Mouse (Mus musculus) urinary bladder, postnatal 4 days (tissue): ENCODE data around the gene Tbc1d8b.
A peak's percentile ranks its signal among the peaks of the same experiment; 100 is the strongest.
"Not testable (repeated sequence)": the region's sequence is repeated elsewhere in the genome, so short reads cannot be mapped to it uniquely, and the experiment has no call there.

Experiments
- DNase-seq, 2 experiments: peaks; one replicate each; pipeline ENCODE4 v3.0.0; 2021 to 2022; ENCODE audit warnings: low spot score in 2 of 2

Gene Tbc1d8b

GRCm38 (mm10) chrX:139684775-139685695, at the start of gene Tbc1d8b:
Gene Tbc1d8b, plus strand, starts transcription at chrX:139684996.
- peak; percentile 69 to 73 for DNase-seq

- no peak for DNase-seq
These were observed 45.1 kb upstream of the Tbc1d8b start for GRCm38 (mm10) chrX:139639744-139640143.

GRCm38 (mm10) chrX:139640418-139640817, 44.4 kb upstream of the Tbc1d8b start:
- no peak for DNase-seq

GRCm38 (mm10) chrX:139652226-139652625, 32.6 kb upstream of the Tbc1d8b start:
- no peak for DNase-seq

GRCm38 (mm10) chrX:139653292-139653691, 31.5 kb upstream of the Tbc1d8b start:
- DNase-seq = no peak

GRCm38 (mm10) chrX:139654350-139655063, 30.3 kb upstream of the Tbc1d8b start:
- no peak for DNase-seq

GRCm38 (mm10) chrX:139662111-139662510, 22.7 kb upstream of the Tbc1d8b start:
- DNase-seq = no peak

- DNase-seq = no peak
These were observed 19.0 kb upstream of the Tbc1d8b start for GRCm38 (mm10) chrX:139665829-139666228.

- DNase-seq = no peak
These were observed 404 bp upstream of the Tbc1d8b start for GRCm38 (mm10) chrX:139684410-139684774.

- no peak for DNase-seq
These were observed 29.6 kb downstream of the Tbc1d8b start, which contains the start of gene Gm15013 for GRCm38 (mm10) chrX:139714381-139714780. Gene Gm15013, minus strand, starts transcription at chrX:139714481.

- no peak for DNase-seq
These were observed 37.6 kb downstream of the Tbc1d8b start for GRCm38 (mm10) chrX:139722350-139722749.

- DNase-seq = no peak
These were observed 45.7 kb downstream of the Tbc1d8b start for GRCm38 (mm10) chrX:139730541-139730940.

GRCm38 (mm10) chrX:139737066-139737465, 52.3 kb downstream of the Tbc1d8b start:
- no peak for DNase-seq

- no peak for DNase-seq
These were observed 67.1 kb downstream of the Tbc1d8b start for GRCm38 (mm10) chrX:139751855-139752254.

- DNase-seq = not testable (repeated sequence)
These were observed 73.8 kb downstream of the Tbc1d8b start for GRCm38 (mm10) chrX:139758634-139759033.

GRCm38 (mm10) chrX:139762546-139762945, 77.8 kb downstream of the Tbc1d8b start:
- DNase-seq = no peak

GRCm38 (mm10) chrX:139769975-139770637, 85.3 kb downstream of the Tbc1d8b start:
- DNase-seq = no peak

- peak in 1 of 2 experiments; percentile 17 for DNase-seq
These were observed 89.7 kb downstream of the Tbc1d8b start for GRCm38 (mm10) chrX:139774309-139775083.

- no peak for DNase-seq
These were observed 90.4 kb downstream of the Tbc1d8b start for GRCm38 (mm10) chrX:139775084-139775612.

GRCm38 (mm10) chrX:139777357-139777756, 92.6 kb downstream of the Tbc1d8b start:
- no peak for DNase-seq

GRCm38 (mm10) chrX:139778886-139779285, 94.1 kb downstream of the Tbc1d8b start:
- no peak for DNase-seq
